Mouse (Mus musculus): ENCODE measurements at regions not wholly inside any gene's neighbourhood (a gene's known extent, or its start where the extent isn't known, plus 50 kb on each side); places are given as distances from the start of the nearest gene placed in this dataset.

- TF ChIP-seq CTCF (IDR thresholded peaks at IDR 0.05; ENCODE audit: low read depth) (no peak), EP300 (IDR thresholded peaks at IDR 0.05; ENCODE audit: low read depth) (no peak)
These were observed 50.0 kb upstream of the Cdon start for GRCm38 (mm10) chr9:35370895-35371294.

Measured in liver, embryonic 14.5 days (tissue).